Mouse (Mus musculus) T-helper 2 cell (primary cell): ENCODE data around the gene Dab1.

Experiments
- in situ Hi-C: fragments of 300-600 bp; cut with MboI, MseI; formaldehyde crosslinking; loops from one replicate; pipeline ENCODE4 v1.15.1; 2025; ENCODE audit warnings: high pct_unique_total_duplicates

Gene Dab1

DNA sequence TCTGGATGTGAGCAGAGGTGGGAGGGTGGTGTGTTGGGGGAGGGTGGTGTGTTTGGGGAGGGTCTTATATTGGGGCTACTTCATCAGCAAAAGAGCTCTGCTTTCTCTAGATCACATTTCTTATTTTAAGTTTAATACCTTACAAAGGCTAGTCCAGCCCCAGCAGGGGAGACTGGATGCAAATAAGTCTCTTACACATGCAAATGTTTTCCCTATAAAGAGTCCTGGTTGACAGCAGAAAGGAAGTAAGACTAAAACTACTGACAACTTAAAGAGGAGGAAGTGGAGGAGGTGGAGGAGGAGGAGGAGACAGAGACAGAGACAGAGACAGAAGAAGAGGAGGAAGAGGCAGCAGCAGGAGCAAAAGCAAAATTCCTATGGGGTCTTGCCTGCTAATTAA, 885.8 kb downstream of the Dab1 start:
- in situ Hi-C loops, result no loop called here

DNA sequence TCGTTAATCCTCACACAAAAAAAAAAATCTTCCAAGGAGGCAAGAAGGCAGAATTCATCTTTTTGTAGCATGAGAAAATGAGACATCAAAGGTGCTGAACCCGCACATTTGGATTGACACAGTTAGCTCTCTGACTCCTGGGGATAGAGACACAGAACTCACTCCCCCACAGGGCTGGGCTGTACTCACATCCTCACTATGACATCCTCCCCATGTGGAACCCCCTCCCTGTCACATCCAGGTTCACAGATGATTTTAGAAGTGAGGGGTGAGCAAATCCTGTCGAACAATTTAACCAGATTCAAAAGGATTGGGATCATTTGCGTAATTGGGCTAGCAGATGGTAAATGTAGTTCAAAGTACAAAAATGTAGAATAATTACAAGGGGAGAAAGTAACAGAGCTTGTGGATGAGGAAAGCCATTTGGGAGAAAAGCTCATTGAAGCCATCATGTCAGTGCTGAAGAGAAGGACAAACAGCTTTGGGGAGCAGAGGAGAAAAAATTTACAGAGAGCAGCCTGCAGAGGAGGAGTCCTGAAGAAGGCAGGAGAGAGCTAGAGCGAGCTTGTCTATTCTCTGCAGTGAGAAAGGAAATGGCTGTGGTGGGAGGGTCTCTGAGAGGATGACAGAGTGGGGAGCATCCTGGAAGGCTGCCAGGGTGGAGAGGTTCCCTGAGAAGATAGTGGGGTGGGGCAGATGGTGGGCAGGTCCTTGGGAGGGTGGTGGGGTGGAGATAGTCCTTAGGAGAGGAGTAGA, 890.2 kb downstream of the Dab1 start:
- in situ Hi-C loops, result no loop called here

DNA sequence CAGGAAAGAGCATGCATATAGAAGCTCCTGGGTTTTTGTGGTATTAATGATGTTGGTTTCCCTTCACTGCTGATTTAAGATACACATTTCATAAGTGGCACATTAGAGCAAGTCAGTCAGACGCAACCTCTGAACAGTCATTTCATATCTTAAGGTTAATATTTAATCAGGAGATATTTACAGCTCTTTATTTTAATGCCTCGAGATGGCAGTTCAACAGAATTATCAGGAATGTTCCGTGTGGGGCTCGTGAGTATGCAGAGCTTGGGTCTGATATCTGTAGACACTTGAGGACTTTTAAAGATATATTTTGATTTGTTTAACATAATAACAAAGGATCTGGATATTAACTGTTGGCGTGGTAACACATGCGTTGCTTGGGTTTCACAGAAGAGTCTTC, 892.7 kb downstream of the Dab1 start:
- in situ Hi-C loops, result no loop called here

GRCm38 (mm10) chr4:104512513-104512912, 893.4 kb downstream of the Dab1 start:
- in situ Hi-C loops, result no loop called here

DNA sequence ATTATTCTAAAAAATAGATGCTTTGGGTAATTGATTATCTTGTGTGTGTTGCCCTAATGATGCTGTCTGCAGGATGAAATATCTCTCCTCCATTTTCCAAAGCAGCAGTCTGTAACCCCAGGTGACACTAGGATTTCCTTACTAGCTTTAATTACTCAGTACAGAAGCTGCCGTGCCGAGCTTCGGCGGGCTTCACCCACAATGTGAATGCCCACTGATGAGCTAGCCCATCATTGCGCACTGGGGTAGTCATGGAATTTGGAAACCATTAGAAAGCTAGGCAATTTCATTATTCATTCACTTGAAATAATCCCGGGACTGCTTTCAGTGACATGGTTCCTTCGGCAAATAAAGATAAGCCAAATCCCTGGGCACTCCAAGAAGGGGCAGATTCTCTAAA, 894.5 kb downstream of the Dab1 start:
- in situ Hi-C loops, result no loop called here

- in situ Hi-C loops, result no loop called here
Measured at GRCm38 (mm10) chr4:104514568-104515000, 895.4 kb downstream of the Dab1 start.

- in situ Hi-C loops, result no loop called here
Measured at GRCm38 (mm10) chr4:104515681-104516080, 896.5 kb downstream of the Dab1 start.

- in situ Hi-C loops, result loop anchor here (10.0 kb wide), 1 partner anchor 892 kb away; no protein-coding TSS in a partner anchor
Measured at GRCm38 (mm10) chr4:104522324-104522723, 903.2 kb downstream of the Dab1 start.

- in situ Hi-C loops, result loop anchor here (10.0 kb wide), 1 partner anchor 891 kb away; no protein-coding TSS in a partner anchor
Measured at GRCm38 (mm10) chr4:104523776-104524175, 904.6 kb downstream of the Dab1 start.

DNA sequence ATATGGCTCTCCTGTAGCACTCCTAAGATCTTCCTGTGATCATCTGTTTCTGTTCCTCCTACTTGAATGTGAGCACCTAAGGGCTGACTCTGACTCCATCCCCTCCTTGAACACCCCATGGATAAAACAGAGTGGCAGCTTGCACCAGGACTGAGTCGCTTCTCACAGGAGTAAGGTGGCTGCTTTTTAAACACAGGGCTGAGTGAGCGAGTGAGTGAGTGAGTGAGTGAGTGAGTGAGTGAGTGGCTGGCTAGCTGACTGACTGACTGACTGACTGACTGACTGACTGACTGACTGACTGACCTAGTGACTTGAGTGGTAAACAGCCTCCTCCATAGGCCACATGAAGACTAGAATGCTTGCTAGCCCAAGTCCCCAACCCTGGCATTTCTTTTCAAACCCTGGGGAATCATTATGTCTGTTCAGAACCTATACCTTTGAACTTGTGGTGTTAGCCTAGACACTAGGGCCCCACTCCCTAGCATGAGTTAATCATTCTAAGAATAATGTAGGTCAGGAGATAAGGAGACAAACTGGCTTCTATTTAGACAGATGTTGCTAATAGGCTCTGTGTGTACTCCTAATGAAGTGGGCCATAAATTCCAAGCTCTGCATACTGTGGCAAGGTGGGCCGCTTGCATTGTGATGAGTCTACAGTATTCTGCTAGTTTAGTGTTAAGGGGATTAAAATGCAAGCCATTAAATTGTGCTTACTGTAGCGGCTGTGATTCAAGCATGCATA, 910.9 kb downstream of the Dab1 start:
- in situ Hi-C loops, result loop anchor here (10.0 kb wide), 1 partner anchor 885 kb away; no protein-coding TSS in a partner anchor

DNA sequence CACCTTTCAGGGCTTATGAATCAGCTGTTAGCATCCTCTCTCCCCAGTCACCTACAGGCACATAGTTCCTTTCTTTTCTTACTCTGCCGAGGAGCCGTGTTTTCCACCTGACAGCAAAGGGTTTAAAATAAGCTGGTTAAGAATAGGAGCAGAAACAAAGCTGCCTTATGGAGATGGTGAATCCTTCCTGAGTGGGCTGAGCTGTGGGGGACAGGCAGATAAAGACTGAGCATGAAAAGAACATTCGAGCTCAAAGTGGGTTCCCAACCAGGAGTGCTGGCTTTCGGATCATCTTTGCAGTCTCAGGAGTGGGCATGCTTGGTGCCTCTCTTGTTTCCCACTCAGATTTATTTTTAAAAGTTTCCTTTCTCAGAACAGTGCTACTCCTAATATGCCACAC, 913.7 kb downstream of the Dab1 start:
- in situ Hi-C loops, result no loop called here

DNA sequence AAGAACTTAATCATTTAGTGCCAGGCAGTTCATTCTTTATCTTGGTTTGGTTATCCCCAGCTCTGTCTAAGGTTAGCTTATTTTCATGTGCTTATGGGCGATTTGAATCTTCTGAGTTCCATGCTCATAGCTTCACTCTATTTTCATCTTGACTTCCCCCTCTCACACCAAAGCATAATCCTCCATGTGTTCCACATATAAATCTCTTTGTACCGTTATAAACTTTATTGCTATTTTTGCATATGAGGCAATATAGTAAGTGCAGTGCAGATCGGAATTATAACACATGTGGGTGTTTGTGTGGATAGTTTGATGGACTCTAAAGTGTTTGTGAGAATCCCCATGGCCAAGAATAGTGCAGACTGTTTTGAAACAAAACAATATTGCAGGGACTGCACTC, 919.3 kb downstream of the Dab1 start:
- in situ Hi-C loops, result no loop called here

GRCm38 (mm10) chr4:104539047-104539446, 919.9 kb downstream of the Dab1 start:
- in situ Hi-C loops, result no loop called here

- in situ Hi-C loops, result no loop called here
Measured at GRCm38 (mm10) chr4:104547091-104547490, 927.9 kb downstream of the Dab1 start.

DNA sequence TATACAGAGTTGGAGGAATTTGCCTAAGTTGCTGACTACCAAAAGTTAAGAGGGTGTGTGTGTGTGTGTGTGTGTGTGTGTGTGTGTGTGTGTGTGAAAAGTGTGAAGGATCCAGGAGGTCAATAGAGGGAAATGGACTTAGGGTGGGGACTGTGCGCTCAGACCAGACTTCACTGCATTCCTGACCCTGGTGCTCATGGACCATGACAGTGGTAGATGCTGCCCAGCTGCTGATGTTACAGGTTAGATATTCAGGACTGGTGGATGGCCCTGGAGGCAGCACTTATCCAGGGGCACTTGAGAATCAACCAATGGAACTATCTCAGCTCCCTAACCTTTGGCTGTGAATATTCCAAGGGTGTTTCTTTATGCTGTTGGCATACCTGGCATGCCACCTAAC, 929.1 kb downstream of the Dab1 start:
- in situ Hi-C loops, result no loop called here

GRCm38 (mm10) chr4:104550581-104551205, 931.5 kb downstream of the Dab1 start:
- in situ Hi-C loops, result no loop called here

- in situ Hi-C loops, result no loop called here
Measured at GRCm38 (mm10) chr4:104551390-104552070, 932.4 kb downstream of the Dab1 start.

DNA sequence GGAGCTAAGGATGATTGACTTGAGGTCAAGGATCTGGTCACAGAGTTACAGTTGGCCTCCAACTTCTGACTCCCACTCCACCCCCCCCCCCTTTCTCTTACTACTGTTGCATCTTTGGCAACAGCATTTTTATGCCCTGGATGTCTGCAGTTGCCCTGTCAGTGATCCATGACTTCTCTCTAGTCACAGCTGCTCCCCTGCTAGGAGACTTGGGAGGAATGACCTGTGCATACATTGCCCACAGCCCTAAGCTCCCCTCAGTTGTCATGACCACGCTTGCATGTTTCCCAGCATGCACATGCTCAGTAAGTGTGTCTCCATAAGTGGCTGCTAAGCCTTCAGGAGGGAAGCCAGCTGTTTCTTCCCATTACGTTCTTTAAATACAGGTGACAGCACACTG, 936.2 kb downstream of the Dab1 start:
- in situ Hi-C loops, result no loop called here

- in situ Hi-C loops, result no loop called here
Measured at GRCm38 (mm10) chr4:104563512-104563911, 944.4 kb downstream of the Dab1 start.

DNA sequence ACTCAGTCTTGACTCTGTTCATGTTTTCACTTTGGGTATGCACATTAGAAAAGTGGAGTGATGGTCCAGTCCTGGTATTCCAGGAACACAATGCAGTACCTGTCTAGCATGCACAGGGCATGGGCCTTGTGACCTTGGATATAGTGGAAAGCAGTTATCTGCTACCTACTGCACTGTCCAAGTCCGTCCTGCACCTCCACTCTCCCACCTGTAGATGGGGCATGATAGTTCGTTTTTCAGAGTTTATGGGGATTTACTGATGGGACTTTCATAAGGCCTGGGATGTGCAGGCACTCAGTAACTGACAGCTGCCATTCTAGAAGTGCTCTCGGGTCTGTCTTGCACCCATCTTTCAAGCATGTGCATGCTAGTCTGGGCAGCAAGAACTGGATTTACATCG, 951.4 kb downstream of the Dab1 start:
- in situ Hi-C loops, result no loop called here

GRCm38 (mm10) chr4:104572440-104572839, 953.3 kb downstream of the Dab1 start:
- in situ Hi-C loops, result no loop called here

DNA sequence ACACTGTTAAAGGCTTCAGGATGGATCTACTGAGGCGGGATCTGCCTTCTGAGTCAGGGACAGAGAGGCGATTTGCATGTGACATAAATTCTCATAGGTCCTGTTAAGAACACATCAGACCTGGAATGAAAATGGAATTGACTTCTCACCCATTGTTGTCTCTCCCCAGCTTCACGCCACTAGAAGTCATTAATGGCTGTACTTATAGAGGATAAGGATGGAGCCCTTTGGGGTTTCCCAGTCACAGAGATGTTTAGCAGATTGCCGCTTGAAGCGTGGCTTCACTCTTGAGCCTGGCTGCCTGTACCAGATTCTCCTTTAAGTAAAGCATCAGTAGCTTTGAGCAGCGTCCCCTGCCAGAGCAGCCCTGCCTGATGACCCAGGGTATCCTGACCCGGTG, 954.3 kb downstream of the Dab1 start:
- in situ Hi-C loops, result no loop called here
